Mouse (Mus musculus) kidney, adult 18-20 months (tissue): ENCODE results near the gene Fam163a.
"Not testable (repeated sequence)": the region's sequence is repeated elsewhere in the genome, so short reads cannot be mapped to it uniquely, and the experiment has no call there.

ENCODE experiments used
- DNase-seq: peaks from one replicate; pipeline ENCODE4 v3.0.0; 2021

Fam163a gene

GRCm38 (mm10) chr1:156204656-156205131 is at the start of gene Fam163a:
Fam163a (minus strand) TSS chr1:156205026.
- peak; percentile 40 for DNase-seq

- not testable (repeated sequence) for DNase-seq
Measured at GRCm38 (mm10) chr1:156251096-156251495, 46.3 kb upstream of the Fam163a start.

GRCm38 (mm10) chr1:156247893-156248292 is 43.1 kb upstream of the Fam163a start:
- DNase-seq = no peak

GRCm38 (mm10) chr1:156241713-156242348 is 37.0 kb upstream of the Fam163a start:
- peak; percentile 51 for DNase-seq

- DNase-seq = peak; percentile 21
Measured at GRCm38 (mm10) chr1:156241035-156241434, 36.2 kb upstream of the Fam163a start.

GRCm38 (mm10) chr1:156231122-156231521 is 26.3 kb upstream of the Fam163a start:
- DNase-seq = no peak

GRCm38 (mm10) chr1:156230339-156231089 is 25.7 kb upstream of the Fam163a start:
- DNase-seq = no peak

- DNase-seq = peak; percentile 67
Measured at GRCm38 (mm10) chr1:156229448-156229847, 24.6 kb upstream of the Fam163a start.

GRCm38 (mm10) chr1:156228728-156229127 is 23.9 kb upstream of the Fam163a start:
- DNase-seq = no peak

- no peak for DNase-seq
Measured at GRCm38 (mm10) chr1:156226903-156227302, 22.1 kb upstream of the Fam163a start.

- DNase-seq = peak; percentile 23
Measured at GRCm38 (mm10) chr1:156222205-156223000, 17.6 kb upstream of the Fam163a start.

- peak; percentile 54 for DNase-seq
Measured at GRCm38 (mm10) chr1:156221327-156221726, 16.5 kb upstream of the Fam163a start.

GRCm38 (mm10) chr1:156218573-156218972 is 13.7 kb upstream of the Fam163a start:
- DNase-seq = no peak

GRCm38 (mm10) chr1:156217941-156218340 is 13.1 kb upstream of the Fam163a start:
- no peak for DNase-seq

GRCm38 (mm10) chr1:156217393-156217792 is 12.6 kb upstream of the Fam163a start:
- DNase-seq = no peak

GRCm38 (mm10) chr1:156216249-156216648 is 11.4 kb upstream of the Fam163a start:
- DNase-seq = no peak

- peak; percentile 35 for DNase-seq
Measured at GRCm38 (mm10) chr1:156214651-156215050, 9.8 kb upstream of the Fam163a start.

GRCm38 (mm10) chr1:156212923-156213322 is 8.1 kb upstream of the Fam163a start:
- DNase-seq = no peak

GRCm38 (mm10) chr1:156211809-156212317 is 7.0 kb upstream of the Fam163a start:
- no peak for DNase-seq

- no peak for DNase-seq
Measured at GRCm38 (mm10) chr1:156205164-156205563, 338 bp upstream of the Fam163a start.

- no peak for DNase-seq
Measured at GRCm38 (mm10) chr1:156203961-156204655, 718 bp downstream of the Fam163a start.

GRCm38 (mm10) chr1:156202661-156203060 is 2.2 kb downstream of the Fam163a start:
- DNase-seq = no peak
